Mouse (Mus musculus): Measurements from ENCODE around the gene Mif4gd. TPM values are rescaled to one million over a fixed set of nuclear protein-coding genes. Genes with fewer than 3 reads are reported as not detected.

Mif4gd gene
- polyA plus RNA-seq, 1 experiment from 2014 or later, result 8.8 TPM

DNA sequence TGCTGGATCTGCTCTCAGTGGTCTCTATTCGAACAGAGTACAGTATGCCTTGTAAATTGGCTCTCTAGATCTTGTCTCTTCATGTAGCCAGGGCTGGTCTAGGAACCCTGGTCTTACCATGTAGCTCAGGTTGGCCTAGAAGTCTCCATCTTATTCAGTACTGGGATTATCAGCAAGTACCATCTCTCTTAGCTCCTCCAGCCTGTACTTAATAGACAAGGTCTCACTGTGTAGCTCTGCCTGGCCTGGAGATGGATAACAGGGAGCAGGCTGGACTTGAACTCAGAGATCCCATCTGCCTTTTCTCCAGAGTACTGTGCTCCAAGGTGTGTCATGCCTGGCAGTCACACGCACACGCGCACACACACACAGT lies 28.9 kb upstream of the Mif4gd start:
- H3K27me3 ChIP-seq, result no peaks in the 10 kb centered on the region
- no peaks in the 10 kb centered on the region for H3K4me1 ChIP-seq (replicated peaks)
- no peak for ATAC-seq
- no peak overlapping the region for H3K4me2 ChIP-seq (replicated peaks)
- 87% methylated on average over 4 of the region's 4 CpGs for WGBS
- no peaks in the 10 kb centered on the region for H3K9me3 ChIP-seq
- H3K9ac ChIP-seq (replicated peaks), result no peak overlapping the region
- H3K27ac ChIP-seq, result no peak overlapping the region
- H3K4me3 ChIP-seq (replicated peaks), result no peak overlapping the region
- H3K36me3 ChIP-seq, result peaks cover 24% of the 10 kb centered on the region

- H3K4me3 ChIP-seq (replicated peaks), result no peak overlapping the region
- no peaks in the 10 kb centered on the region for H3K4me1 ChIP-seq (replicated peaks)
- no peak overlapping the region for H3K9ac ChIP-seq (replicated peaks)
- no peak for ATAC-seq
- no peak overlapping the region for H3K4me2 ChIP-seq (replicated peaks)
- H3K27me3 ChIP-seq, result no peaks in the 10 kb centered on the region
- no peaks in the 10 kb centered on the region for H3K9me3 ChIP-seq
- WGBS, result 62% methylated on average over 14 of the region's 14 CpGs
- no peak overlapping the region for H3K27ac ChIP-seq
- H3K36me3 ChIP-seq, result peaks cover 19% of the 10 kb centered on the region; the same call in 1 of the 2 replicates
These were observed 28.4 kb upstream of the Mif4gd start for GRCm38 (mm10) chr11:115640978-115641663.

DNA sequence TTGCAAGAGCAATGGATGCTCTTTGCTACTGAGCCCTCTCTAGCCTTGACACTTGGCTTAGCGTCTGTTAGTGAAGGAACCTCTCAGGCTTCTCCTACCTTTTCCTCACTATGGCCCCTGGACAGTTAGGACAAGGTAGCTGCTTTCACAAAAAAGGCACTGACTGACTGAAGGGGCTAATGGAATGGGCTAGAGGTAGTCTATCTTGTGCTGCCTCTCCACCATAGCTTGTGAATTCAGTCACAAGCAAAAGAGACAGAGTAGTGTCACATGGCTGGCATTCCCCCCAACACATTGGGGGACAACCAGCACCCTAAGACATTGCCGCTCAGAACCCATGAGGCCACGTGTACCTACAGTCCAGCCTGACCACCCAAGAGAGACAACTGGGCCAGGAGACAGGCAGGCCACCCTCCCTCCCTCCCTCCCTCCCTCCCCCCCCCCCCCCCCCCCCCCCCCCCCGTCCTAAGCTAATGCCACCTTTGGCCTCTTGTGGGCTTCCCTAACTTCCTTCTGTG lies 27.6 kb upstream of the Mif4gd start:
- Histone ChIP-seq H3K4me1 (replicated peaks) (no peaks in the 10 kb centered on the region), H3K36me3 (peaks cover 13% of the 10 kb centered on the region; the same call in 1 of the 2 replicates), H3K4me2 (replicated peaks) (no peak overlapping the region), H3K27me3 (no peaks in the 10 kb centered on the region), H3K27ac (no peak overlapping the region), H3K9ac (replicated peaks) (no peak overlapping the region), H3K9me3 (no peaks in the 10 kb centered on the region), H3K4me3 (replicated peaks) (no peak overlapping the region)
- whole genome bisulfite sequencing, result 87% methylated on average over 2 of the region's 4 CpGs
- no peak for ATAC-seq

DNA sequence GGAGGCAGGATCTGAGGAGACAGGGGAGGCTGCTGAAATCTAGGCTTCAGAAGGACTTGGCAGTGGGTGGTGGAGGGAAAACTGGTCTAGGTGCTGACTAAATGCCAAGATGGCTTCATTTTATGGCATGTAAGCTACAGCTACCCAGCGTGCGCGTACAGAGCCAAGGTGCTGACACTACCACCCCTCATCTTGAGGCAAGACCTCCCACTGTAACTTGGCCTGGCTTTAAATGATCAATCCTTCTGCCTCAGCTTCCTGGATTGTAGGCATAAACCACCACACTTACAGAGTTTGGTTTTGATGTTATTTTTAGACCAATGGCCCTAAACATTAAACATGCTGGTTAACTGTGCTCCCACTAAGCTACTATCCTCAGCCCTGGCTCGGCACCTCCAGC lies 26.8 kb upstream of the Mif4gd start:
- Histone ChIP-seq H3K4me2 (replicated peaks) (no peak overlapping the region), H3K4me1 (replicated peaks) (no peaks in the 10 kb centered on the region), H3K9me3 (no peaks in the 10 kb centered on the region), H3K36me3 (peaks cover 5% of the 10 kb centered on the region; the same call in 1 of the 2 replicates), H3K27me3 (no peaks in the 10 kb centered on the region), H3K9ac (replicated peaks) (no peak overlapping the region), H3K27ac (no peak overlapping the region), H3K4me3 (replicated peaks) (no peak overlapping the region)
- no peak for ATAC-seq
- 95% methylated on average over 4 of the region's 4 CpGs for WGBS

DNA sequence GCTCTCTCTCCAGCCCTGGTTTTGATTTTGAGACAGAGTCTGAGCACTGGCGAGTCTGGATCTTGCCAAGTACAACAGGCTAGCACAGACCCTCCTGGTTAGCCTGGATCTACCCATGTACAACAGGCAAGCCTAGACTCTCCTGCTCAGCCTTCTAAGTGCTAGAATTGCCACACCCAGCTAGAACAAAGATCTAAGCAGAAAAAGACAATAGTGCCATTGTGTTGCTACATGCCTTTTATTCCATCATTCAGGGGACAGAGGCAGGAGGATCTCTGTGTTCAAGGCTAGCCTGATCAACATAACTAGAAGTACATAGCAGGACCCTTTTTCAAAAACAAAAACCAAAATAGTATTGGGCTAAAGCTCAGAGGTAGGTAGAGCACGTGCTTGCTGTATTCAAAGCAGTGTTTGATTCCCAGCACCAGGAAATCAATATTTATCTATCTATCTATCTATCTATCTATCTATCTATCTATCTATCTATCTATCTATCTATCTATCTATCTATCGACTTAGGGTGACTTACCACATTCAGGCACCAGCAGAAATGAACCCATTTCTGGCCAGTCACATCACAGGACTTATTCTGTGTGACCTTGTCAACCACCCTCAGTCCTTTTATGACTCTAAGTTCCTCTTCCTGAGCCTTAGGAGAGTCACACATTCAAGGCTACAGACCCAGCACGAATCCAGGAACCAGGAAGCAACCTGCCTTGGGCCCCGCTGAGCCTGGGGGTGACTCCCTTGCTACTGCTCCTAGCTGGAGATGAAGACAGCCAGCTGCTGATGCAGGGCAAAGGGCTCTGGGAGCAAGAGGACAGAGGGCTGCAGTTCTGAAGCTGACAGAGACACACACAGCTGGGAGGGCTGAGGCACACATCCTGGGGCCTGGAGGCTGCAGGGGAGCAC lies 26.0 kb upstream of the Mif4gd start:
- no peak for ATAC-seq
- H3K9ac ChIP-seq (replicated peaks), result no peak overlapping the region
- WGBS, result 81% methylated on average over 5 of the region's 5 CpGs
- H3K36me3 ChIP-seq, result no peaks in the 10 kb centered on the region
- no peaks in the 10 kb centered on the region for H3K27me3 ChIP-seq
- H3K4me1 ChIP-seq (replicated peaks), result no peaks in the 10 kb centered on the region
- no peak overlapping the region for H3K27ac ChIP-seq
- no peak overlapping the region for H3K4me3 ChIP-seq (replicated peaks)
- H3K4me2 ChIP-seq (replicated peaks), result no peak overlapping the region
- no peaks in the 10 kb centered on the region for H3K9me3 ChIP-seq

- Histone ChIP-seq H3K4me2 (replicated peaks) (no peak overlapping the region), H3K27me3 (no peaks in the 10 kb centered on the region), H3K27ac (no peak overlapping the region), H3K36me3 (no peaks in the 10 kb centered on the region), H3K4me1 (replicated peaks) (no peaks in the 10 kb centered on the region), H3K9me3 (no peaks in the 10 kb centered on the region), H3K4me3 (replicated peaks) (no peak overlapping the region), H3K9ac (replicated peaks) (no peak overlapping the region)
- 83% methylated on average over 3 of the region's 3 CpGs for WGBS
- no peak for ATAC-seq
These were observed 24.2 kb upstream of the Mif4gd start for GRCm38 (mm10) chr11:115636960-115637359.

DNA sequence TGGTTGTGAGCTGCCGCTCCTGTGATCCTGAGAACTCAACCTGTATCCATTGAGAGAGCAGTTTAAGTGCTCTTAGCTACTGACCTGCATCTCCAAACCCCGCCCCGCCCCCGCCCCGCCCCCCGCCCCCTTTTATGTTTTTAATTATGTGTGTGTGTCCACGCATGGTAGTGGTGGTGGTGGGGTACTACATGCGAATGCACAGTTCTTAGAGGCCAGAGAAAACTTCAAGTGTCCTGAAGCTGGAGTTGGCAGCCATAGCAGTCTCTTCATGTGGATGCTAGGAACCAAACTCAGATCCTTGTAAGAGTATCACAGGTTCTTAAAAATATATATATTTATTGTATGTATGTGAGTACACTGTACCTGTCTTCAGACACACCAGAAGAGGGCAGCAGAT lies 22.7 kb upstream of the Mif4gd start:
- no peak for ATAC-seq
- WGBS, result 73% methylated on average over 8 of the region's 8 CpGs
- H3K9ac ChIP-seq (replicated peaks), result no peak overlapping the region
- H3K4me2 ChIP-seq (replicated peaks), result no peak overlapping the region
- H3K27me3 ChIP-seq, result no peaks in the 10 kb centered on the region
- H3K27ac ChIP-seq, result no peak overlapping the region
- H3K9me3 ChIP-seq, result no peaks in the 10 kb centered on the region
- H3K36me3 ChIP-seq, result no peaks in the 10 kb centered on the region
- H3K4me1 ChIP-seq (replicated peaks), result no peaks in the 10 kb centered on the region
- no peak overlapping the region for H3K4me3 ChIP-seq (replicated peaks)

- H3K4me1 ChIP-seq (replicated peaks), result no peaks in the 10 kb centered on the region
- H3K4me2 ChIP-seq (replicated peaks), result no peak overlapping the region
- WGBS, result 84% methylated on average over 8 of the region's 8 CpGs
- H3K27ac ChIP-seq, result no peak overlapping the region
- H3K9ac ChIP-seq (replicated peaks), result no peak overlapping the region
- no peak overlapping the region for H3K4me3 ChIP-seq (replicated peaks)
- no peaks in the 10 kb centered on the region for H3K27me3 ChIP-seq
- H3K36me3 ChIP-seq, result no peaks in the 10 kb centered on the region
- no peak for ATAC-seq
- no peaks in the 10 kb centered on the region for H3K9me3 ChIP-seq
These were observed 22.3 kb upstream of the Mif4gd start for GRCm38 (mm10) chr11:115635041-115635440.

- no peaks in the 10 kb centered on the region for H3K9me3 ChIP-seq
- no peaks in the 10 kb centered on the region for H3K36me3 ChIP-seq
- no peak overlapping the region for H3K27ac ChIP-seq
- H3K4me1 ChIP-seq (replicated peaks), result no peaks in the 10 kb centered on the region
- H3K4me3 ChIP-seq (replicated peaks), result no peak overlapping the region
- H3K9ac ChIP-seq (replicated peaks), result no peak overlapping the region
- no peak for ATAC-seq
- H3K4me2 ChIP-seq (replicated peaks), result no peak overlapping the region
- WGBS, result 75% methylated on average over 3 of the region's 4 CpGs
- H3K27me3 ChIP-seq, result no peaks in the 10 kb centered on the region
These were observed 21.3 kb upstream of the Mif4gd start for GRCm38 (mm10) chr11:115634109-115634508.

DNA sequence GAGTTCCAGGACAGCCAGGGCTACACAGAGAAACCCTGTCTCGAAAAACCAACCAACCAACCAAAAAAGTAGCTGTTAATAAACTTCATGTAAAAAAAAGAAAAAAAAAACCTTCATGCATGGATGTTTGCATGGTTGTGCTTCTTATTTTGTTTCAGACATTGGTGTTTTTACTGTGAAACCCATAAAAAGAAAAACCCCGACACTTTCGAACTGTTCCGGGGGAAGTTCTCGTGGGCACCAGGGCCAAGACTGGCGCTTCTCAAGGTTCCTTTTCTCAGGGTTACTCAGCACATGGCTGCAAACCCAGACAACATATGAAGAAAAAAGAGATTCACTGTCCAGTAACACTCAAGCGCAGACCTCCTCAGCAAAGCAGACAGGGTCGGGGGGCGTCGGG lies 20.1 kb upstream of the Mif4gd start:
- WGBS, result 91% methylated on average over 10 of the region's 10 CpGs
- 0 out of 2 replicates have a peak, but pooled peaks cover 2% of the 10 kb centered on the region for H3K4me1 ChIP-seq (replicated peaks)

DNA sequence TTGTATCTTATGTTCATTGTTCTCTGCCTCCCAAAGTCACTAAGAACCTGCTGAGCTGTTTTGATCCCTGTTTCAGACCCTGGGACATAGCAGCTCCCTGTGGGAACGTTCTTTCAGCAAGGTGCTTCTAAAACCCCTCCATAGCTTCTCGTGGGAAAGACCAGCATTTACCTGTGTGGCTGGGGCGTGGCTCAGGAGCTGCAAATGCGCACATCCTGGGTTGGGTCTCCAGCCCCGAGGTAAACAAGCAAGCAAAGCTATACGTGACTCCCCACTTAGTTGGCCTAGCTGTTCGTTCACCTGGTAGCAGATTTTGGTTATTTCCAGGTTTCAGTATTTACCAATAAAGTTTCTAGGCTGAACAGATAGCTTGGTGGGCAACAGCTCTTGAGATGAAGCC lies 19.5 kb upstream of the Mif4gd start:
- Histone ChIP-seq H3K4me3 (replicated peaks) (no peak overlapping the region), H3K36me3 (no peaks in the 10 kb centered on the region), H3K9ac (replicated peaks) (no peak overlapping the region), H3K4me1 (replicated peaks) (peaks cover 6% of the 10 kb centered on the region), H3K4me2 (replicated peaks) (no peak overlapping the region), H3K9me3 (no peaks in the 10 kb centered on the region), H3K27me3 (no peaks in the 10 kb centered on the region), H3K27ac (no peak overlapping the region)
- ATAC-seq, result no peak
- WGBS, result 80% methylated on average over 7 of the region's 7 CpGs

More for the DNA sequence above, 20.1 kb upstream of the Mif4gd start:
- ATAC-seq, result no peak
- Histone ChIP-seq H3K27me3 (no peaks in the 10 kb centered on the region), H3K4me3 (replicated peaks) (no peak overlapping the region), H3K4me2 (replicated peaks) (no peak overlapping the region), H3K36me3 (no peaks in the 10 kb centered on the region), H3K9me3 (no peaks in the 10 kb centered on the region), H3K27ac (no peak overlapping the region), H3K9ac (replicated peaks) (no peak overlapping the region)

DNA sequence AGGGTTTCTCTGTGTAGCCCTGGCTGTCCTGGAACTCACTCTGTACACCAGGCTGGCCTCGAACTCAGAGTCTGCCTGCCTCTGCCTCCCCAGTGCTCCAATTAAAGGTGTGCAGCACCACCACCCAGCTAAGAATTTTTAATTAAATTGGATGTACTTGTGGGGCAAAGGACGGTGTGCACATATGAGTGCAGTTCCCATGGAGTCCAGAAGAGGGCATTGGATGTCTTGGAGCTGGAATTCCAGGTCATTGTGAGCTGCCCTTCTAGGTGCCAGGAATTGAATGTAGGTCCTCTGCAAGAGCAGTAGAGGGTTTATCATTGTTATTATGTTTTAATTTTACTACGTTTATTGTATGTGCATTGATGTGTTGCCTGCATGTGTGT lies 18.7 kb upstream of the Mif4gd start:
- H3K9ac ChIP-seq (replicated peaks), result no peak overlapping the region

More for the DNA sequence above, 18.7 kb upstream of the Mif4gd start:
- peaks cover 12% of the 10 kb centered on the region for H3K4me1 ChIP-seq (replicated peaks)
- no peak overlapping the region for H3K4me3 ChIP-seq (replicated peaks)
- H3K27me3 ChIP-seq, result no peaks in the 10 kb centered on the region
- no peak for ATAC-seq
- H3K9me3 ChIP-seq, result no peaks in the 10 kb centered on the region
- H3K4me2 ChIP-seq (replicated peaks), result no peak overlapping the region
- H3K27ac ChIP-seq, result no peak overlapping the region
- 29% methylated on average over 3 of the region's 3 CpGs for WGBS
- no peaks in the 10 kb centered on the region for H3K36me3 ChIP-seq
